Mouse (Mus musculus): ENCODE results near the gene Olfr916.

- no peak for TF ChIP-seq POLR2A (IDR thresholded peaks at IDR 0.05; ENCODE audit: extremely low read depth, insufficient read depth, low read length)
- no peak for TF ChIP-seq CTCF (IDR thresholded peaks at IDR 0.05; ENCODE audit: extremely low read depth, insufficient read depth, low read length)
Observed at GRCm38 (mm10) chr9:38665742-38666141, 6.1 kb upstream of the Olfr916 start, which contains the start of gene Olfr917.
